Mouse (Mus musculus) heart, embryonic 13.5 days (tissue): ENCODE data around the gene Plekhd1. TPM values are rescaled to one million over a fixed set of nuclear protein-coding genes. Genes with fewer than 3 reads are reported as not detected.

ENCODE experiments used
- ATAC-seq: fragments of 200-750 bp; cut with Nextera tagmentation; 2 replicates; pipeline ENCODE4 v1.8.0; 2017; ENCODE audit warnings: moderate TSS enrichment; ENCODE audit not compliant: insufficient number of reproducible peaks, low FRiP score, low TSS enrichment; ENCODE audit errors: extremely low read depth
- H3K27ac ChIP-seq: fragments of 300-500 bp; sonication (generic); replicated peaks from 2 replicates; pipeline ENCODE4 v1.5.1; 2015; ENCODE audit warnings: moderate library complexity, mild to moderate bottlenecking, inconsistent platforms
- H3K27me3 ChIP-seq: fragments of 300-500 bp; sonication (generic); replicated peaks from 2 replicates; pipeline ENCODE4 v1.6.1; 2015; ENCODE audit warnings: mild to moderate bottlenecking, inconsistent platforms
- H3K36me3 ChIP-seq: fragments of 300-500 bp; sonication (generic); 2 replicates; pipeline ENCODE4 v1.6.1; 2015; ENCODE audit warnings: mild to moderate bottlenecking, inconsistent platforms
- H3K4me1 ChIP-seq: fragments of 300-500 bp; sonication (generic); 2 replicates; pipeline ENCODE4 v1.6.1; 2015; ENCODE audit warnings: inconsistent platforms
- H3K4me2 ChIP-seq: fragments of 300-500 bp; sonication (generic); 2 replicates; pipeline ENCODE4 v1.6.1; 2015; ENCODE audit warnings: inconsistent platforms, mild to moderate bottlenecking, moderate library complexity
- H3K4me3 ChIP-seq: fragments of 300-500 bp; sonication (generic); 2 replicates; pipeline ENCODE4 v1.5.1; 2015; ENCODE audit warnings: moderate library complexity, mild to moderate bottlenecking, inconsistent platforms
- H3K9ac ChIP-seq: fragments of 300-500 bp; sonication (generic); 2 replicates; pipeline ENCODE4 v1.6.1; 2015; ENCODE audit warnings: inconsistent platforms, mild to moderate bottlenecking, moderate library complexity
- H3K9me3 ChIP-seq: fragments of 300-500 bp; sonication (generic); 2 replicates; pipeline ENCODE4 v1.6.1; 2016; ENCODE audit warnings: inconsistent platforms
- WGBS: fragments of 180-500 bp; shearing (Covaris S2); methylation state at CpG from one replicate; pipeline ENCODE4 v1.1.7; 2015; ENCODE audit warnings: mixed read lengths; 5-methylcytosine and 5-hydroxymethylcytosine counted together
- polyA plus RNA-seq: library from polyadenylated mRNA; unstranded; fragments of >200 nt; fragmentation: Nextera tagmentation; extraction: Ambion mirVana; gene quantifications from 2 replicates; pipeline ENCODE4 v1.2.1, GENCODE M21; 2015

Plekhd1 gene
- polyA plus RNA-seq, 1 experiment from 2014 or later, result 0.78 TPM

- Histone ChIP-seq H3K4me3 (no peak overlapping the region), H3K4me1 (no peaks in the 10 kb centered on the region), H3K27ac (no peak overlapping the region), H3K27me3 (peaks cover 26% of the 10 kb centered on the region), H3K9me3 (no peaks in the 10 kb centered on the region), H3K36me3 (no peaks in the 10 kb centered on the region), H3K4me2 (peak overlapping the region; percentile 55), H3K9ac (no peak overlapping the region)
- WGBS, result 5% methylated on average over 9 of the region's 9 CpGs
- no peak; the same call in 1 of the 2 replicates for ATAC-seq
Measured at GRCm38 (mm10) chr12:80730567-80730966, 38.2 kb downstream of the Plekhd1 start.

- ATAC-seq, result no peak
- Histone ChIP-seq H3K4me2 (no peak overlapping the region), H3K4me3 (no peak overlapping the region), H3K4me1 (0 out of 2 replicates have a peak, but pooled peaks cover 7% of the 10 kb centered on the region), H3K9ac (no peak overlapping the region), H3K36me3 (no peaks in the 10 kb centered on the region), H3K27me3 (peaks cover 43% of the 10 kb centered on the region), H3K9me3 (no peaks in the 10 kb centered on the region), H3K27ac (no peak overlapping the region)
- whole genome bisulfite sequencing, result 50% methylated on average over 13 of the region's 13 CpGs
Measured at GRCm38 (mm10) chr12:80734526-80735470, 42.4 kb downstream of the Plekhd1 start.

- Histone ChIP-seq H3K27me3 (peaks cover 62% of the 10 kb centered on the region), H3K9ac (no peak overlapping the region)
- 33% methylated on average over 13 of the region's 13 CpGs for WGBS
Measured at GRCm38 (mm10) chr12:80736464-80737282, 44.3 kb downstream of the Plekhd1 start.

GRCm38 (mm10) chr12:80737283-80737600, 44.9 kb downstream of the Plekhd1 start:
- Histone ChIP-seq H3K27me3 (peaks cover 67% of the 10 kb centered on the region), H3K9me3 (no peaks in the 10 kb centered on the region), H3K4me3 (no peak overlapping the region), H3K36me3 (no peaks in the 10 kb centered on the region), H3K9ac (no peak overlapping the region), H3K4me1 (0 out of 2 replicates have a peak, but pooled peaks cover 7% of the 10 kb centered on the region), H3K27ac (no peak overlapping the region), H3K4me2 (no peak overlapping the region)
- no peak for ATAC-seq
- WGBS, result 41% methylated on average over 5 of the region's 5 CpGs

More at GRCm38 (mm10) chr12:80736464-80737282, 44.3 kb downstream of the Plekhd1 start:
- Histone ChIP-seq H3K4me2 (no peak overlapping the region), H3K27ac (no peak overlapping the region), H3K4me3 (no peak overlapping the region), H3K4me1 (0 out of 2 replicates have a peak, but pooled peaks cover 7% of the 10 kb centered on the region), H3K36me3 (no peaks in the 10 kb centered on the region), H3K9me3 (no peaks in the 10 kb centered on the region)
- ATAC-seq, result no peak

GRCm38 (mm10) chr12:80739482-80739881, 47.1 kb downstream of the Plekhd1 start:
- ATAC-seq, result no peak
- H3K27me3 ChIP-seq, result peaks cover 81% of the 10 kb centered on the region
- WGBS, result 26% methylated on average over 9 of the region's 9 CpGs
- H3K4me1 ChIP-seq, result 0 out of 2 replicates have a peak, but pooled peaks cover 7% of the 10 kb centered on the region
- no peak overlapping the region for H3K9ac ChIP-seq
- no peaks in the 10 kb centered on the region for H3K36me3 ChIP-seq
- H3K9me3 ChIP-seq, result no peaks in the 10 kb centered on the region
- no peak overlapping the region for H3K27ac ChIP-seq
- H3K4me3 ChIP-seq, result no peak overlapping the region
- no peak overlapping the region for H3K4me2 ChIP-seq

GRCm38 (mm10) chr12:80744614-80745013, 52.2 kb downstream of the Plekhd1 start:
- Histone ChIP-seq H3K4me1 (peaks cover 8% of the 10 kb centered on the region; the same call in 1 of the 2 replicates), H3K27me3 (peaks cover 65% of the 10 kb centered on the region), H3K4me3 (no peak overlapping the region), H3K36me3 (no peaks in the 10 kb centered on the region), H3K4me2 (no peak overlapping the region), H3K27ac (no peak overlapping the region), H3K9me3 (no peaks in the 10 kb centered on the region), H3K9ac (no peak overlapping the region)
- no peak for ATAC-seq
- 73% methylated on average over 1 of the region's 1 CpGs for WGBS

- 46% methylated on average over 8 of the region's 8 CpGs for WGBS
- 0 out of 2 replicates have a peak overlapping the region, but pooled peaks have one; percentile 3 for H3K27ac ChIP-seq
- no peak for ATAC-seq
- no peak overlapping the region for H3K9ac ChIP-seq
- peaks cover 8% of the 10 kb centered on the region; the same call in 1 of the 2 replicates for H3K4me1 ChIP-seq
- H3K4me3 ChIP-seq, result no peak overlapping the region
- H3K27me3 ChIP-seq, result peaks cover 65% of the 10 kb centered on the region
- H3K4me2 ChIP-seq, result no peak overlapping the region
- H3K36me3 ChIP-seq, result no peaks in the 10 kb centered on the region
- H3K9me3 ChIP-seq, result no peaks in the 10 kb centered on the region
Measured at GRCm38 (mm10) chr12:80746031-80746813, 53.8 kb downstream of the Plekhd1 start.

GRCm38 (mm10) chr12:80751556-80751955, 59.2 kb downstream of the Plekhd1 start:
- ATAC-seq, result no peak
- Histone ChIP-seq H3K27ac (no peak overlapping the region), H3K4me2 (no peak overlapping the region), H3K9ac (no peak overlapping the region), H3K4me3 (no peak overlapping the region), H3K36me3 (no peaks in the 10 kb centered on the region), H3K4me1 (no peaks in the 10 kb centered on the region), H3K9me3 (no peaks in the 10 kb centered on the region), H3K27me3 (peaks cover 93% of the 10 kb centered on the region)
- WGBS, result 82% methylated on average over 6 of the region's 6 CpGs

- H3K4me1 ChIP-seq, result peaks cover 33% of the 10 kb centered on the region
- no peaks in the 10 kb centered on the region for H3K9me3 ChIP-seq
- H3K27me3 ChIP-seq, result peaks cover 98% of the 10 kb centered on the region
- H3K9ac ChIP-seq, result peak overlapping the region; percentile 61
- no peak overlapping the region for H3K27ac ChIP-seq
- peak; percentile 44; the same call in 1 of the 2 replicates for ATAC-seq
- peak overlapping the region; percentile 60 for H3K4me3 ChIP-seq
- under 1% methylated on average over 107 of the region's 122 CpGs for WGBS
- peak overlapping the region; percentile 89 for H3K4me2 ChIP-seq
- H3K36me3 ChIP-seq, result no peaks in the 10 kb centered on the region
Measured at GRCm38 (mm10) chr12:80757751-80758558, 65.6 kb downstream of the Plekhd1 start.
